Mouse (Mus musculus) ES-E14 (cell line): ENCODE results near the gene Shroom3. TPM values are rescaled to one million over a fixed set of nuclear protein-coding genes. Genes with fewer than 3 reads are reported as not detected.

Experiments used
- DNase-seq: peaks from one replicate; pipeline ENCODE4 v3.0.0-alpha.2; 2013; ENCODE audit warnings: low read depth, low spot score
- H3K27ac ChIP-seq: 2 replicates; pipeline ENCODE4 v1.5.1; 2012; ENCODE audit warnings: low read depth, mild to moderate bottlenecking, low read length, moderate library complexity, mixed read lengths; ENCODE audit not compliant: poor library complexity, insufficient read depth, severe bottlenecking
- H3K36me3 ChIP-seq: 2 replicates; pipeline ENCODE4 v1.6.1; 2012; ENCODE audit warnings: mild to moderate bottlenecking, low read length, moderate library complexity, mixed read lengths; ENCODE audit not compliant: control insufficient read depth, poor library complexity, insufficient read depth, severe bottlenecking
- H3K4me1 ChIP-seq, 2 experiments: fragments of 150-350 bp in 1 of 2; sonication (generic) in 1 of 2; 2 replicates each; pipeline ENCODE4 v1.6.1; 2012; ENCODE audit warnings: low read length in 2 of 2, mild to moderate bottlenecking in 1 of 2, mixed read lengths in 1 of 2; ENCODE audit not compliant: control insufficient read depth in 2 of 2, insufficient read depth in 2 of 2, poor library complexity in 1 of 2
- H3K4me3 ChIP-seq, 2 experiments: fragments of 150-350 bp in 1 of 2; sonication (generic) in 1 of 2; 2 replicates each; pipeline ENCODE4 v1.5.1; 2012; ENCODE audit warnings: low read length in 2 of 2, low read depth in 1 of 2, mild to moderate bottlenecking in 1 of 2, mixed read lengths in 1 of 2; ENCODE audit not compliant: insufficient read depth in 1 of 2, poor library complexity in 1 of 2, severe bottlenecking in 1 of 2
- H3K9ac ChIP-seq: 2 replicates; pipeline ENCODE4 v1.6.1; 2012; ENCODE audit warnings: low read depth, mild to moderate bottlenecking, low read length, mixed read lengths; ENCODE audit not compliant: poor library complexity, insufficient read depth, severe bottlenecking
- H3K9me3 ChIP-seq: fragments of 150-350 bp; sonication (generic); 2 replicates; pipeline ENCODE4 v1.6.1; 2012; ENCODE audit warnings: low read depth, mild to moderate bottlenecking, low read length; ENCODE audit not compliant: control insufficient read depth, insufficient read depth
- CHD2 ChIP-seq: IDR thresholded peaks from 2 replicates; pipeline ENCODE4 v1.6.1; 2014; ENCODE audit warnings: mild to moderate bottlenecking, low read depth, low read length, inconsistent platforms
- HCFC1 ChIP-seq: IDR thresholded peaks from 2 replicates; pipeline ENCODE4 v1.6.1; 2012; ENCODE audit warnings: low read length, inconsistent platforms, borderline replicate concordance; ENCODE audit not compliant: insufficient read depth
- MAFK ChIP-seq: IDR thresholded peaks from 2 replicates; pipeline ENCODE4 v1.6.1; 2014; ENCODE audit warnings: mild to moderate bottlenecking, low read depth, low read length, inconsistent platforms; ENCODE audit not compliant: insufficient read depth
- ZC3H11A ChIP-seq: IDR thresholded peaks from 2 replicates; pipeline ENCODE4 v1.6.1; 2012; ENCODE audit warnings: low read depth, mild to moderate bottlenecking, inconsistent platforms, low read length, borderline replicate concordance
- ZNF384 ChIP-seq: IDR thresholded peaks from 2 replicates; pipeline ENCODE4 v1.6.1; 2012; ENCODE audit warnings: low read depth, low read length, inconsistent platforms
- in situ Hi-C, 2 experiments: fragments of 600-800 bp; cut with MboI; formaldehyde crosslinking; loops; one replicate each; pipeline ENCODE4 v1.15.1; 2025; ENCODE audit warnings: low sequenced_read_pairs in 2 of 2, inconsistent platforms in 1 of 2; ENCODE audit not compliant: unreplicated experiment in 2 of 2
- total RNA-seq: library from RNA; depleted of rRNA; stranded (reverse); fragments of 300-350 nt; gene quantifications from 2 replicates; pipeline ENCODE4 v1.2.3, GENCODE M21; 2012

The Shroom3 gene
- total RNA-seq, 1 experiment, result 34.1 TPM

DNA sequence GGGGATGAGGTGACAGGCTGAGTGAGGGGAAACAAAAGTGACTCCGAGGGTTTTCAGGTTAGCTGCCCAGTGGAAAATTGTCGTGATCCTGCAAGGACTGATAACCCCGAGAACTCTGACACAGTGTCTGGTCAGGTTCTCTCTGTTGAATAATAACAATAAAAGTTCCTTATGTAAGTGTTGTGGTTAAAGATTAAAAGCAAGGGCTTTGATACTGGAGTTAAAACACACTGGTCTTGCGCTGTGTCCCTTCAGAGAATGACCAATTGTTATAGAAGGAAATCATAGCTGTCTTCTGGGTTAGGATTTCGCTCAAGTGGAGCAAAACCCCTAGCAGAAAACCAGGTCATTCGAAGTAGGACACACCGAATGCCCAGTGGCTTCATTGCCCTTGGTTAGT lies 140.3 kb downstream of the Shroom3 start:
- in situ Hi-C loops, result no loop called here

DNA sequence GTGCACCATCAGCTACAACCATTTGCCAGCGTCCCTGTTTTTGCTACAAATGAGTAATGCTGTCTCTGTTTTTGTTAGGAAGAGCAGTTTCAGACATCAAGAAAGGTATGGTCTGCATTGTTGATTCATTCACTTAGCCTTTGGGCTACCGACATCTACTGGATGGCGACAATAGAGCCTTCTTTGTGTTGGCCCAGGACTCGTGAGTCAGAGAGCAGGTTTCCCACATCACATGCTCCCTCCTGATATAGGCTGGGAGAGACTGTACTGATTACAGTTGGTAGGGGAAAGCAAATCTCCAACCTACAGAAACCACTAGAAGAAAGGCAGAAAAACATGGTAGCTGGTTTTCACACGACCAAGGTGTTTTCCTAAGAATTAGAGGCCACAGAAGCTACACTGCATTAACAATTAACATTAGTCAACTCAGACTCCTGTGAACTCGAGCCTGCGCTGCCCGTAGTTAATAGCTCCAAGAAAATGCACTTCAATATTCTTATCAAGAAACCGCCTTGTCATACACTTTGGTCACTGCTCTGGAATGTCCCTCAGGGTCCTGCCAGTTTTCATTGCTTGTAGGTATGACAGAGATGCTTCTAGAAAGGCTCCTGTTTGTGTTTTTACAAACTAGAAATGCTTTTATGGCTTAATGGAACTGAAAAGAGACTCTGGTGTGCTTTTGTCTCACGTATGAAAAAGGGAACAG lies 141.2 kb downstream of the Shroom3 start:
- Histone ChIP-seq H3K27ac (no peak overlapping the region), H3K4me3 (no peak overlapping the region), H3K36me3 (no peaks in the 10 kb centered on the region), H3K4me1 (no peaks in the 10 kb centered on the region), H3K9ac (no peak overlapping the region), H3K9me3 (no peaks in the 10 kb centered on the region)
- no peak for DNase-seq
- no peak for TF ChIP-seq CHD2
- TF ChIP-seq HCFC1, result no peak
- no peak for TF ChIP-seq ZC3H11A
- TF ChIP-seq ZNF384, result no peak
- no peak for TF ChIP-seq MAFK
- in situ Hi-C loops, result no loop called here

More for the DNA sequence above, 140.3 kb downstream of the Shroom3 start:
- no peak overlapping the region for H3K4me3 ChIP-seq
- no peak for DNase-seq
- no peaks in the 10 kb centered on the region for H3K4me1 ChIP-seq
- H3K27ac ChIP-seq, result no peak overlapping the region
- TF ChIP-seq ZC3H11A, result no peak
- TF ChIP-seq HCFC1, result no peak
- TF ChIP-seq ZNF384, result no peak
- TF ChIP-seq CHD2, result no peak
- no peak for TF ChIP-seq MAFK
- no peaks in the 10 kb centered on the region for H3K9me3 ChIP-seq
- H3K36me3 ChIP-seq, result no peaks in the 10 kb centered on the region
- no peak overlapping the region for H3K9ac ChIP-seq

DNA sequence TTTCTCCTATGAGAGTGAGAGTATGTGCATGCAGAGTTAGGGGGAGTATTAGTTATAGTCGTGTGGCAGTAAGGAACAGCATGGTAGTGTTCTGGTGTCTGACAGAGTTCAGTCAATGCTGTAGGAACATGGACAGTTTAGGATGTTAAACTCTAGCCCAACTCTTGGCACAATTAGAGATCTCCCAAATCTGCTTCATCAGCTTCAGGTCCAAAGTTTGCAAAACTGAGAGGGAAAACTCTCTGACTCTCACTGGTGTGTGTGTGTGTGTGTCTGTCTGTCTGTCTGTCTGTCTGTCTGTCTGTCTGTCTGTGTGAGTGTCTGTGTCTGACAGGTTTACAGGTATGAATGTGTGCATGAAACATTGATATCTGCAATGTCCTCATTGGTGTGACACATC lies 147.2 kb downstream of the Shroom3 start:
- no peaks in the 10 kb centered on the region for H3K36me3 ChIP-seq
- no peak for TF ChIP-seq MAFK
- TF ChIP-seq ZNF384, result no peak
- TF ChIP-seq HCFC1, result no peak
- TF ChIP-seq ZC3H11A, result no peak
- no peak for TF ChIP-seq CHD2
- no peak overlapping the region for H3K4me3 ChIP-seq
- no peaks in the 10 kb centered on the region for H3K9me3 ChIP-seq
- no peak for DNase-seq
- no peak overlapping the region for H3K27ac ChIP-seq
- in situ Hi-C loops, result no loop called here
- H3K4me1 ChIP-seq, result no peaks in the 10 kb centered on the region
- H3K9ac ChIP-seq, result no peak overlapping the region

DNA sequence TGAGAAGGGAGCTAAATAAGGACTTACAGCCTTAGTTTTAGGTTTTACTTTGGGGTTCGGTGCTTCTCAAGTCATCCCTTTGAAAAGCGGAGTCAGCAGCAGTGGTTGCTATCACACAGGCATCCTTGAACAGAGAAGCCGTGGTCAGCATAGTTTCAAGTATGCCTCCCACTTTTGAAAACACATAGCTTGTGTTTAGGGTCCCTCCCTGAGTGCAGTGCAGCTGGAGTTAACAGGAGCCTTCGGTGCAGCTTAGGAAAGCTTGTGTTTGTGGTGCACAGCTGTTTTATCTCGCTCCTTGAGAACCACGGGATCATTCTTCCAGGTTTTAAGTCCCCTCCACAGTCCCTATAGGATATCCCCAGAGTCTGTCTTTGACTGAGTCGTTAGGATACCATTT lies 151.3 kb downstream of the Shroom3 start:
- no peak for DNase-seq
- 0 out of 4 replicates have a peak, but pooled peaks cover 1 to 2% of the 10 kb centered on the region in 2 experiments for H3K4me1 ChIP-seq
- H3K9ac ChIP-seq, result no peak overlapping the region
- no peaks in the 10 kb centered on the region for H3K36me3 ChIP-seq
- no peak for TF ChIP-seq HCFC1
- no peak for TF ChIP-seq ZC3H11A
- TF ChIP-seq CHD2, result no peak
- no peak for TF ChIP-seq ZNF384
- in situ Hi-C loops, result no loop called here
- no peak overlapping the region for H3K27ac ChIP-seq
- H3K4me3 ChIP-seq, result no peak overlapping the region
- no peaks in the 10 kb centered on the region for H3K9me3 ChIP-seq
